Mouse (Mus musculus) ES-Bruce4 (cell line): ENCODE data around the gene Otos. TPM values are rescaled to one million over a fixed set of nuclear protein-coding genes. Genes with fewer than 3 reads are reported as not detected.
A peak's percentile ranks its signal among the peaks of the same experiment; 100 is the strongest.

Experiments
- H3K27ac ChIP-seq: 2 replicates; pipeline ENCODE4 v1.5.1; 2012; ENCODE audit warnings: low read length, inconsistent platforms; ENCODE audit not compliant: insufficient read depth
- H3K27me3 ChIP-seq: 2 replicates; pipeline ENCODE4 v1.6.1; 2012; ENCODE audit warnings: mild to moderate bottlenecking, low read length, inconsistent platforms; ENCODE audit not compliant: control insufficient read depth, poor library complexity, insufficient read depth, severe bottlenecking
- H3K36me3 ChIP-seq: 2 replicates; pipeline ENCODE4 v1.6.1; 2012; ENCODE audit warnings: inconsistent platforms, mild to moderate bottlenecking, low read length, moderate library complexity; ENCODE audit not compliant: control insufficient read depth, poor library complexity, insufficient read depth, severe bottlenecking
- H3K4me1 ChIP-seq: one replicate; pipeline ENCODE4 v1.8.1; 2011; ENCODE audit warnings: low read length; ENCODE audit not compliant: control insufficient read depth, insufficient read depth
- H3K4me3 ChIP-seq: 2 replicates; pipeline ENCODE4 v1.5.1; 2011; ENCODE audit warnings: low read depth, mild to moderate bottlenecking, low read length
- H3K9ac ChIP-seq: 2 replicates; pipeline ENCODE4 v1.6.1; 2012; ENCODE audit warnings: low read depth, mild to moderate bottlenecking, inconsistent platforms; ENCODE audit not compliant: poor library complexity, severe bottlenecking
- H3K9me3 ChIP-seq: replicated peaks from 2 replicates; pipeline ENCODE4 v1.6.1; 2012; ENCODE audit warnings: mild to moderate bottlenecking, low read length, inconsistent platforms; ENCODE audit not compliant: control insufficient read depth, poor library complexity, insufficient read depth, severe bottlenecking
- CTCF ChIP-seq: IDR thresholded peaks from one replicate; pipeline ENCODE4 v1.8.1; 2011; ENCODE audit warnings: low read depth, low read length
- EP300 ChIP-seq: IDR thresholded peaks from 2 replicates; pipeline ENCODE4 v1.6.1; 2011; ENCODE audit warnings: low read depth, low read length; ENCODE audit not compliant: insufficient read depth
- POLR2A ChIP-seq: IDR thresholded peaks from one replicate; pipeline ENCODE4 v1.8.1; 2011; ENCODE audit warnings: low read length; ENCODE audit not compliant: insufficient read depth
- polyA plus RNA-seq: library from polyadenylated mRNA; stranded (reverse); fragments of >200 nt; gene quantifications from 2 replicates; pipeline ENCODE4 v1.2.4, GENCODE M21; 2011; ENCODE audit warnings: low read depth; ENCODE audit not compliant: missing spikeins, insufficient read depth, insufficient read length

Otos gene
- polyA plus RNA-seq, 1 experiment = not detected

- no peaks in the 10 kb centered on the region for H3K4me1 ChIP-seq
- no peak overlapping the region for H3K4me3 ChIP-seq
- H3K9ac ChIP-seq = no peak overlapping the region
- H3K27me3 ChIP-seq = no peaks in the 10 kb centered on the region
- no peaks in the 10 kb centered on the region for H3K36me3 ChIP-seq
- no peak overlapping the region for H3K27ac ChIP-seq
- no peaks in the 10 kb centered on the region for H3K9me3 ChIP-seq
- no peak for TF ChIP-seq EP300
- no peak for TF ChIP-seq CTCF
- no peak for TF ChIP-seq POLR2A
Measured at GRCm38 (mm10) chr1:92653179-92653578, 4.5 kb upstream of the Otos start.

- Histone ChIP-seq H3K9ac (no peak overlapping the region), H3K27me3 (no peaks in the 10 kb centered on the region), H3K9me3 (no peaks in the 10 kb centered on the region), H3K4me3 (no peak overlapping the region), H3K4me1 (no peaks in the 10 kb centered on the region), H3K36me3 (no peaks in the 10 kb centered on the region), H3K27ac (no peak overlapping the region)
- TF ChIP-seq CTCF (no peak), EP300 (no peak), POLR2A (no peak)
Measured at GRCm38 (mm10) chr1:92651467-92651866, 2.8 kb upstream of the Otos start.

GRCm38 (mm10) chr1:92648197-92648596, 444 bp downstream of the Otos start:
- Histone ChIP-seq H3K27ac (no peak overlapping the region), H3K9me3 (no peaks in the 10 kb centered on the region), H3K36me3 (no peaks in the 10 kb centered on the region), H3K9ac (no peak overlapping the region), H3K27me3 (no peaks in the 10 kb centered on the region), H3K4me3 (no peak overlapping the region), H3K4me1 (no peaks in the 10 kb centered on the region)
- no peak for TF ChIP-seq EP300
- TF ChIP-seq POLR2A = no peak
- no peak for TF ChIP-seq CTCF

- no peaks in the 10 kb centered on the region for H3K4me1 ChIP-seq
- H3K27me3 ChIP-seq = no peaks in the 10 kb centered on the region
- no peak overlapping the region for H3K9ac ChIP-seq
- H3K27ac ChIP-seq = no peak overlapping the region
- H3K36me3 ChIP-seq = no peaks in the 10 kb centered on the region
- H3K4me3 ChIP-seq = no peak overlapping the region
- TF ChIP-seq CTCF (peak; percentile 87), POLR2A (no peak), EP300 (no peak)
- H3K9me3 ChIP-seq = no peaks in the 10 kb centered on the region
Measured at GRCm38 (mm10) chr1:92647752-92648151, 889 bp downstream of the Otos start.

GRCm38 (mm10) chr1:92647026-92647425, 1.6 kb downstream of the Otos start:
- H3K9ac ChIP-seq = no peak overlapping the region
- no peaks in the 10 kb centered on the region for H3K9me3 ChIP-seq
- no peaks in the 10 kb centered on the region for H3K4me1 ChIP-seq
- TF ChIP-seq EP300 = no peak
- TF ChIP-seq POLR2A = no peak
- no peak for TF ChIP-seq CTCF
- H3K27ac ChIP-seq = no peak overlapping the region
- no peak overlapping the region for H3K4me3 ChIP-seq
- no peaks in the 10 kb centered on the region for H3K36me3 ChIP-seq
- no peaks in the 10 kb centered on the region for H3K27me3 ChIP-seq

GRCm38 (mm10) chr1:92646601-92647000, 2.0 kb downstream of the Otos start:
- Histone ChIP-seq H3K9me3 (no peaks in the 10 kb centered on the region), H3K36me3 (no peaks in the 10 kb centered on the region), H3K27ac (no peak overlapping the region), H3K27me3 (no peaks in the 10 kb centered on the region), H3K9ac (no peak overlapping the region), H3K4me3 (no peak overlapping the region), H3K4me1 (no peaks in the 10 kb centered on the region)
- TF ChIP-seq EP300 (no peak), CTCF (no peak), POLR2A (no peak)

GRCm38 (mm10) chr1:92646111-92646510, 2.5 kb downstream of the Otos start:
- H3K9ac ChIP-seq = no peak overlapping the region
- no peak for TF ChIP-seq CTCF
- no peak for TF ChIP-seq EP300
- TF ChIP-seq POLR2A = no peak

More at GRCm38 (mm10) chr1:92646111-92646510, 2.5 kb downstream of the Otos start:
- no peaks in the 10 kb centered on the region for H3K27me3 ChIP-seq
- no peaks in the 10 kb centered on the region for H3K9me3 ChIP-seq
- no peaks in the 10 kb centered on the region for H3K4me1 ChIP-seq
- no peaks in the 10 kb centered on the region for H3K36me3 ChIP-seq
- H3K27ac ChIP-seq = no peak overlapping the region
- H3K4me3 ChIP-seq = no peak overlapping the region
